Mouse (Mus musculus): ENCODE measurements around the gene Gm4846. TPM values are rescaled to one million over a fixed set of nuclear protein-coding genes. Genes with fewer than 3 reads are reported as not detected.
"Not testable (repeated sequence)": the region's sequence is repeated elsewhere in the genome, so short reads cannot be mapped to it uniquely, and the experiment has no call there.

The Gm4846 gene
- polyA plus RNA-seq (2015; fragmentation: Nextera tagmentation; extraction: Ambion mirVana), result not detected in 2 replicates

GRCm38 (mm10) chr1:166497488-166497887 lies at the start of gene Gm4846:
TSS of gene Gm4846 (minus strand) at chr1:166497588.
- H3K4me2 ChIP-seq (replicated peaks); H3K4me3 ChIP-seq (replicated peaks); H3K27me3 ChIP-seq; H3K9me3 ChIP-seq; H3K27ac ChIP-seq; H3K4me1 ChIP-seq (replicated peaks); ATAC-seq; H3K9ac ChIP-seq (replicated peaks); H3K36me3 ChIP-seq: not testable (repeated sequence)
- WGBS, result 68% methylated on average over 1 of the region's 1 CpGs

DNA sequence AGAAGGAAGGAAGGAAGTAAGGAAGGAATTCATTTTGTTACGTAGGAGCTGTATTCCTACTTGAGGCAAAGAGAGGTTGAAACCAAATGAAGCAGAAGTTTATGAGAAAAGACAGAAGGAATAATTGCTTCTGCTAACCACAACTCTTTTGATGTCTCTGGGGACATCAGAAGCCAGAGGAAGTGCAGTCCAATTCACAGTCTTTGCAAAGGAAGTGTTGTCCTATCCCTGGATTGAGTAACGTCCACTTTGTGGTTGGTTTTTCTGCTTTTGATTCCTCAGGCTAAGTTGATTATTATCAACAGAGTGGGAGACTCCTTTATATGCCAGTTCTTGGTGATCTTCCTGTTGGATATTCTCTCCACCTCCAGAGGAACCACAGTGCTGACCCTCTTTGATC lies 34.1 kb upstream of the Gm4846 start:
- not testable (repeated sequence) for H3K4me3 ChIP-seq (replicated peaks); H3K36me3 ChIP-seq; ATAC-seq; H3K9me3 ChIP-seq; H3K4me2 ChIP-seq (replicated peaks); H3K27me3 ChIP-seq; H3K27ac ChIP-seq; H3K4me1 ChIP-seq (replicated peaks); H3K9ac ChIP-seq (replicated peaks)
- WGBS, result 86% methylated on average over 2 of the region's 2 CpGs

DNA sequence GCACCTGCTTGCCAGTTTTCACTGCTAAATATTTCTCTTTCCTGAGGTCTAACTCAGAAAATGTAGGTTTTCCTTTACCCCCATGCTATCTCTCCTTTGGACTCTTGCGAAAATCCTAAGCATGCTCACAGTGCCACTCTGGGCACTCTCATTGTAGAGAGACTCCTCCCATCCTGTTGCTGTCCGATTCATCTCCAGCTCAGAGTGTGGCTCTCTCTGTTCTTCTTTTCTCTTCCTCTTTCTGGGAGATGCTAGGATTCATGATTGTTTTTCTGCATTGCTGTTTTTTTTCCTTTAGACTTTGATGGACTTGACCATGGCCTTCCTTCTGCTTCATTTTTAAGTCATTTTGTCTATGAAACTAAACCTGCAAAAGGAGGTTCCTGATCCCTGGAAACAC lies 27.3 kb upstream of the Gm4846 start:
- 90% methylated on average over 2 of the region's 2 CpGs for WGBS
- not testable (repeated sequence) for H3K27ac ChIP-seq; H3K9ac ChIP-seq (replicated peaks); ATAC-seq; H3K4me2 ChIP-seq (replicated peaks); H3K4me3 ChIP-seq (replicated peaks); H3K9me3 ChIP-seq; H3K4me1 ChIP-seq (replicated peaks); H3K36me3 ChIP-seq; H3K27me3 ChIP-seq

DNA sequence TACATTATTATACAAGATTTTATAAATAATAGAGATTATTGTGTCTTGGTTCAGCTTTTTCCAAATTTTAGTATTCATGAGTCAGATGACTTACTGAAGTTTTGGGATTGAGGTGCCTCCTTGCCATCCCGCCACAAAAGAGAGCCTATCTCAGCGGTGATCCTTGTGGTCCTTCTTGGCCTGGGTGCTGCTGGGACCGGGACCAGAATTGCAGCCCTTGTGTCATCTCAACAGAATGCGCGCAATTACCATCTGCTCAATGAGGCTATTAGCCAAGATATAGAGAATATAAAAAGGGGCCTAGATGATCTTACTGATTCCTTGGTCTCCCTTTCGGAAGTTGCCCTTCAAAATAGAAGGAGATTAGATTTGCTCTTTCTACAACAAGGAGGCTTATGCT lies 22.2 kb upstream of the Gm4846 start:
- H3K36me3 ChIP-seq; H3K27ac ChIP-seq; H3K9me3 ChIP-seq; H3K4me2 ChIP-seq (replicated peaks); H3K27me3 ChIP-seq; H3K4me3 ChIP-seq (replicated peaks); ATAC-seq; H3K9ac ChIP-seq (replicated peaks); H3K4me1 ChIP-seq (replicated peaks): not testable (repeated sequence)
- WGBS, result 97% methylated on average over 6 of the region's 6 CpGs

GRCm38 (mm10) chr1:166516556-166516955 lies 19.2 kb upstream of the Gm4846 start:
- ATAC-seq, result no peak
- H3K9me3 ChIP-seq, result no peaks in the 10 kb centered on the region
- no peaks in the 10 kb centered on the region for H3K4me1 ChIP-seq (replicated peaks)
- no peaks in the 10 kb centered on the region for H3K27me3 ChIP-seq
- WGBS, result 94% methylated on average over 1 of the region's 1 CpGs
- no peak overlapping the region for H3K9ac ChIP-seq (replicated peaks)
- H3K4me3 ChIP-seq (replicated peaks), result no peak overlapping the region
- no peak overlapping the region for H3K27ac ChIP-seq
- H3K4me2 ChIP-seq (replicated peaks), result no peak overlapping the region
- no peaks in the 10 kb centered on the region for H3K36me3 ChIP-seq

DNA sequence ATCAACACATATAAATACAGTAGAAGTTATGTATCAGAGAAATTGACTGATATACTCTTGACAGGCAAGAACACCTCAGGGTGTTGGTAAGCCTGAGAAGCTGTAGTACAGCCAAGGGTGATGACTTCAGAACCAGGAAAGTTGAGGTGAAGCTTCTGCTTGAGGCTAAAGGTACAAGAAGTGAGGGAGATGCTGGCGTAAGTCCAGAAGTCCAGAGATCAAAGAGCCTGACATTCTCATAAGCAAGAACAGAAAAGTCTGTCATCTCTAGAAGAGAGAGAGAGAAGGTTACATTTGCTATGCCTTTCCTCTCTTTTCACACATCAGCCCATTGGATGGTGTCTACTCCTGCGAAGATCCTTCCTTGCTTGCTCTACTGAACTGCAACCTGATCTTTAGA lies 6.8 kb upstream of the Gm4846 start:
- 90% methylated on average over 2 of the region's 2 CpGs for WGBS
- not testable (repeated sequence) for ATAC-seq; H3K4me2 ChIP-seq (replicated peaks); H3K4me3 ChIP-seq (replicated peaks); H3K27me3 ChIP-seq; H3K27ac ChIP-seq; H3K4me1 ChIP-seq (replicated peaks); H3K9me3 ChIP-seq; H3K36me3 ChIP-seq; H3K9ac ChIP-seq (replicated peaks)

GRCm38 (mm10) chr1:166479503-166479902 lies 17.9 kb downstream of the Gm4846 start:
- Histone ChIP-seq H3K9ac (replicated peaks) (no peak overlapping the region), H3K27ac (no peak overlapping the region), H3K4me1 (replicated peaks) (no peaks in the 10 kb centered on the region), H3K4me2 (replicated peaks) (no peak overlapping the region), H3K4me3 (replicated peaks) (no peak overlapping the region), H3K27me3 (no peaks in the 10 kb centered on the region), H3K9me3 (no peaks in the 10 kb centered on the region), H3K36me3 (no peaks in the 10 kb centered on the region)
- WGBS, result 88% methylated on average over 2 of the region's 2 CpGs
- no peak for ATAC-seq

DNA sequence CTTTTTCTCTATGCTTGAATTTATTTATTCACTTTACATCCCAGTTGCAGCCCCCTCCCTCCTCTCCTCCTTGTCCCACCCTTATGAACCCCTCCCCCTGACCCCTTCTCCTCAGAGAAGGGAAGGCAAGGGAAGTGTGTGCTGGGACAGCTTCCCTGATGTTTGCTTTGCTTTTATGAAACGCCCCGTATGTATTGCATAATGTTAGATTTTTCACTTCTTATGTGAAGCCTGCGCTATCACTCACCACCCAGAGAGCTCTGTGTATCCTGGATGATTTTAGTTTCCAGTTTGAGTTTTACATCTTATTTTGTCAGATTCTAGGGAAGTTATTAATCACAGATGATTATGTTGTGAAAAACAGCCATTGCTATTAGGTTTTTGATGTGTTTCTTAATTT lies 30.2 kb downstream of the Gm4846 start:
- no peaks in the 10 kb centered on the region for H3K4me1 ChIP-seq (replicated peaks)
- 99% methylated on average over 3 of the region's 3 CpGs for WGBS
- H3K9ac ChIP-seq (replicated peaks), result no peak overlapping the region
- H3K9me3 ChIP-seq, result no peaks in the 10 kb centered on the region
- H3K27me3 ChIP-seq, result no peaks in the 10 kb centered on the region
- ATAC-seq, result no peak
- no peak overlapping the region for H3K27ac ChIP-seq
- H3K4me2 ChIP-seq (replicated peaks), result no peak overlapping the region
- no peak overlapping the region for H3K4me3 ChIP-seq (replicated peaks)
- H3K36me3 ChIP-seq, result no peaks in the 10 kb centered on the region

GRCm38 (mm10) chr1:166462544-166462943 lies 34.8 kb downstream of the Gm4846 start:
- no peak for ATAC-seq
- Histone ChIP-seq H3K4me3 (replicated peaks) (no peak overlapping the region), H3K36me3 (no peaks in the 10 kb centered on the region), H3K4me1 (replicated peaks) (no peaks in the 10 kb centered on the region), H3K9me3 (no peaks in the 10 kb centered on the region), H3K27me3 (no peaks in the 10 kb centered on the region), H3K27ac (no peak overlapping the region), H3K4me2 (replicated peaks) (no peak overlapping the region), H3K9ac (replicated peaks) (no peak overlapping the region)
- 89% methylated on average over 4 of the region's 4 CpGs for WGBS

GRCm38 (mm10) chr1:166441992-166442391 lies 55.4 kb downstream of the Gm4846 start:
- Histone ChIP-seq H3K4me3 (replicated peaks) (no peak overlapping the region), H3K27ac (no peak overlapping the region), H3K36me3 (no peaks in the 10 kb centered on the region), H3K27me3 (no peaks in the 10 kb centered on the region), H3K4me1 (replicated peaks) (no peaks in the 10 kb centered on the region), H3K9me3 (no peaks in the 10 kb centered on the region), H3K9ac (replicated peaks) (no peak overlapping the region), H3K4me2 (replicated peaks) (no peak overlapping the region)
- ATAC-seq, result no peak
- 90% methylated on average over 3 of the region's 3 CpGs for WGBS

DNA sequence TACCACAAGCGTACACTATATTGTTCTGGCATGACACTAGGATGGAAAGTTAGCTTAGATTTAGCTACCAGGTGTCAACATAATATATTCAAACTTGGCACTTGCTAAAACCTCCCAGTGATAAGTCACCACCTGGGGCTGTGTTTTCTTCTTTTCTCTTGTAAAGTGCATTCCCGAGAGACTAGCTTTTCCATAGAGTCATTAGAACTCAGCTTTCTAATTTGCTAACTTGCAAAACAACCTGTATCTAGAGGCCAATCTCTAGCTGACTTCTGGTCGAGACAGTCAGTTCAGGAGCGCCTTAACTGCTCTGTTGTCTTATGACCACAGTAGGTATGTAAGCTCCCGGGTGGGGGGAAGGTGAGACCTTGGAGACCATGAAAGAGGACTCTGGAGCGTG lies 58.0 kb downstream of the Gm4846 start:
- WGBS, result 74% methylated on average over 6 of the region's 6 CpGs
- Histone ChIP-seq H3K4me1 (replicated peaks) (no peaks in the 10 kb centered on the region), H3K27me3 (no peaks in the 10 kb centered on the region), H3K9ac (replicated peaks) (no peak overlapping the region), H3K4me3 (replicated peaks) (no peak overlapping the region), H3K27ac (no peak overlapping the region), H3K36me3 (no peaks in the 10 kb centered on the region), H3K9me3 (no peaks in the 10 kb centered on the region), H3K4me2 (replicated peaks) (no peak overlapping the region)
- ATAC-seq, result no peak

Data from midbrain, embryonic 13.5 days (tissue).